Mouse (Mus musculus): Measurements from ENCODE around the gene Exd1. TPM values are rescaled to one million over a fixed set of nuclear protein-coding genes. Genes with fewer than 3 reads are reported as not detected.

Exd1 gene
- total and polyA plus RNA-seq, 2 experiments from 2014 or later, result 0.73 to 0.81 TPM

GRCm38 (mm10) chr2:119543656-119544055 lies 3.8 kb downstream of the Exd1 start:
- H3K4me1 ChIP-seq (ENCODE audit: insufficient read depth), result no peaks in the 10 kb centered on the region
- no peaks in the 10 kb centered on the region for H3K36me3 ChIP-seq (ENCODE audit: insufficient read depth)
- H3K27me3 ChIP-seq (ENCODE audit: insufficient read depth, low read length), result no peaks in the 10 kb centered on the region
- H3K4me3 ChIP-seq (ENCODE audit: low read depth, low read length), result no peak overlapping the region
- TF ChIP-seq CTCF (IDR thresholded peaks at IDR 0.05; ENCODE audit: low read depth), result no peak
- no peak overlapping the region for H3K4me2 ChIP-seq (ENCODE audit: low read depth)
- WGBS, result 86% methylated on average over 2 of the region's 2 CpGs
- no peak for DNase-seq
- no peaks in the 10 kb centered on the region for H3K9me3 ChIP-seq (ENCODE audit: low read length)
- ATAC-seq, result no peak
- no peak overlapping the region for H3K27ac ChIP-seq (ENCODE audit: low read depth, low read length)
- H3K9ac ChIP-seq, result no peak overlapping the region

- H3K27ac ChIP-seq (ENCODE audit: low read depth, low read length), result no peak overlapping the region
- no peaks in the 10 kb centered on the region; the same call in 1 of the 2 replicates for H3K27me3 ChIP-seq (ENCODE audit: insufficient read depth, low read length)
- H3K9me3 ChIP-seq (ENCODE audit: low read length), result no peaks in the 10 kb centered on the region
- H3K4me3 ChIP-seq (ENCODE audit: low read depth, low read length), result no peak overlapping the region
- H3K9ac ChIP-seq, result no peak overlapping the region
- ATAC-seq (no peak), DNase-seq (peak; percentile 61)
- TF ChIP-seq CTCF (IDR thresholded peaks at IDR 0.05; ENCODE audit: low read depth), result peak; percentile 68
- 27% methylated on average over 1 of the region's 1 CpGs for WGBS
- no peak overlapping the region for H3K4me2 ChIP-seq (ENCODE audit: low read depth)
- H3K4me1 ChIP-seq (ENCODE audit: insufficient read depth), result no peaks in the 10 kb centered on the region
- H3K36me3 ChIP-seq (ENCODE audit: insufficient read depth), result no peaks in the 10 kb centered on the region
Observed at GRCm38 (mm10) chr2:119542106-119542505, 5.3 kb downstream of the Exd1 start.

- no peak for ATAC-seq
- H3K4me1 ChIP-seq (ENCODE audit: insufficient read depth), result no peaks in the 10 kb centered on the region
- H3K36me3 ChIP-seq (ENCODE audit: insufficient read depth), result no peaks in the 10 kb centered on the region
- H3K27me3 ChIP-seq (ENCODE audit: insufficient read depth, low read length), result no peaks in the 10 kb centered on the region; the same call in 1 of the 2 replicates
- 86% methylated on average over 9 of the region's 9 CpGs for WGBS
- H3K4me3 ChIP-seq (ENCODE audit: low read depth, low read length), result no peak overlapping the region
- no peak for TF ChIP-seq CTCF (IDR thresholded peaks at IDR 0.05; ENCODE audit: low read depth)
- DNase-seq, result no peak
- H3K27ac ChIP-seq (ENCODE audit: low read depth, low read length), result no peak overlapping the region
- no peaks in the 10 kb centered on the region for H3K9me3 ChIP-seq (ENCODE audit: low read length)
- no peak overlapping the region for H3K4me2 ChIP-seq (ENCODE audit: low read depth)
- H3K9ac ChIP-seq, result no peak overlapping the region
Observed at GRCm38 (mm10) chr2:119538802-119539201, 8.6 kb downstream of the Exd1 start.

GRCm38 (mm10) chr2:119525422-119525821 lies 22.0 kb downstream of the Exd1 start:
- H3K4me1 ChIP-seq (ENCODE audit: insufficient read depth), result no peaks in the 10 kb centered on the region
- no peak for DNase-seq
- no peak overlapping the region for H3K27ac ChIP-seq (ENCODE audit: low read depth, low read length)
- ATAC-seq, result no peak
- H3K4me2 ChIP-seq (ENCODE audit: low read depth), result no peak overlapping the region
- H3K4me3 ChIP-seq (ENCODE audit: low read depth, low read length), result no peak overlapping the region
- H3K9me3 ChIP-seq (ENCODE audit: low read length), result no peaks in the 10 kb centered on the region
- H3K36me3 ChIP-seq (ENCODE audit: insufficient read depth), result no peaks in the 10 kb centered on the region
- 54% methylated on average over 4 of the region's 4 CpGs for WGBS
- TF ChIP-seq CTCF (IDR thresholded peaks at IDR 0.05; ENCODE audit: low read depth), result no peak
- no peak overlapping the region for H3K9ac ChIP-seq
- no peaks in the 10 kb centered on the region for H3K27me3 ChIP-seq (ENCODE audit: insufficient read depth, low read length)

GRCm38 (mm10) chr2:119523836-119524235 lies 23.6 kb downstream of the Exd1 start:
- 77% methylated on average over 4 of the region's 4 CpGs for WGBS

GRCm38 (mm10) chr2:119520550-119520949 lies 26.9 kb downstream of the Exd1 start:
- Histone ChIP-seq H3K4me1 (ENCODE audit: insufficient read depth) (no peaks in the 10 kb centered on the region), H3K27me3 (ENCODE audit: insufficient read depth, low read length) (no peaks in the 10 kb centered on the region), H3K4me2 (ENCODE audit: low read depth) (no peak overlapping the region), H3K36me3 (ENCODE audit: insufficient read depth) (no peaks in the 10 kb centered on the region), H3K9me3 (ENCODE audit: low read length) (no peaks in the 10 kb centered on the region), H3K27ac (ENCODE audit: low read depth, low read length) (no peak overlapping the region), H3K9ac (no peak overlapping the region), H3K4me3 (ENCODE audit: low read depth, low read length) (no peak overlapping the region)
- peak; percentile 42 for DNase-seq
- 73% methylated on average over 7 of the region's 7 CpGs for WGBS
- TF ChIP-seq CTCF (IDR thresholded peaks at IDR 0.05; ENCODE audit: low read depth), result peak; percentile 28; the same call in 1 of the 2 replicates
- ATAC-seq, result no peak

More at GRCm38 (mm10) chr2:119523836-119524235, 23.6 kb downstream of the Exd1 start:
- H3K36me3 ChIP-seq (ENCODE audit: insufficient read depth), result no peaks in the 10 kb centered on the region
- no peaks in the 10 kb centered on the region for H3K4me1 ChIP-seq (ENCODE audit: insufficient read depth)
- H3K4me2 ChIP-seq (ENCODE audit: low read depth), result no peak overlapping the region
- no peaks in the 10 kb centered on the region for H3K9me3 ChIP-seq (ENCODE audit: low read length)
- H3K27ac ChIP-seq (ENCODE audit: low read depth, low read length), result no peak overlapping the region
- no peak for ATAC-seq
- no peak overlapping the region for H3K9ac ChIP-seq
- no peak for DNase-seq
- no peaks in the 10 kb centered on the region for H3K27me3 ChIP-seq (ENCODE audit: insufficient read depth, low read length)
- H3K4me3 ChIP-seq (ENCODE audit: low read depth, low read length), result no peak overlapping the region
- no peak for TF ChIP-seq CTCF (IDR thresholded peaks at IDR 0.05; ENCODE audit: low read depth)

- Histone ChIP-seq H3K4me3 (ENCODE audit: low read depth, low read length) (no peak overlapping the region), H3K27ac (ENCODE audit: low read depth, low read length) (no peak overlapping the region), H3K4me1 (ENCODE audit: insufficient read depth) (no peaks in the 10 kb centered on the region), H3K9ac (no peak overlapping the region), H3K36me3 (ENCODE audit: insufficient read depth) (no peaks in the 10 kb centered on the region), H3K4me2 (ENCODE audit: low read depth) (no peak overlapping the region), H3K9me3 (ENCODE audit: low read length) (no peaks in the 10 kb centered on the region), H3K27me3 (ENCODE audit: insufficient read depth, low read length) (no peaks in the 10 kb centered on the region)
- no peak for TF ChIP-seq CTCF (IDR thresholded peaks at IDR 0.05; ENCODE audit: low read depth)
- ATAC-seq (no peak), DNase-seq (no peak)
- 65% methylated on average over 5 of the region's 5 CpGs for WGBS
Observed at GRCm38 (mm10) chr2:119516811-119517210, 30.6 kb downstream of the Exd1 start.

Data from forebrain, postnatal 0 days (tissue).